In genomic region chr9:55510651-55511235, GRCm38 (mm10) we compare ENCODE assay signal across 8 mouse cellular contexts. TPM values are rescaled to one million over a fixed set of nuclear protein-coding genes. Genes with fewer than 3 reads are reported as not detected.
A peak's percentile ranks its signal among the peaks of the same experiment; 100 is the strongest.
DNase-seq lines count a peak whose midpoint lies in the region; ATAC-seq lines count a peak whose summit lies in the region.

No protein-coding gene starts in this region.

- 81% methylated on average over 10 of the region's 10 CpGs for WGBS in hindbrain, embryonic 11.5 days
- WGBS in liver, embryonic 11.5 days, result 81% methylated on average over 10 of the region's 10 CpGs

- no peak overlapping the region for H3K9ac ChIP-seq in hindbrain, embryonic 11.5 days (ENCODE audit: low read depth, low read length)
- no peak overlapping the region for H3K9ac ChIP-seq in liver, embryonic 11.5 days (ENCODE audit: low read depth, low read length)

- no peaks in the 10 kb centered on the region for H3K4me1 ChIP-seq in hindbrain, embryonic 11.5 days (replicated peaks; ENCODE audit: control insufficient read depth, insufficient read depth, low read length)
- H3K4me1 ChIP-seq in liver, embryonic 11.5 days (replicated peaks; ENCODE audit: control insufficient read depth, insufficient read depth, low read length), result peaks cover 3% of the 10 kb centered on the region; the same call in 1 of the 2 replicates

- 0 out of 2 replicates have a peak overlapping the region, but pooled peaks have one; percentile 77 for H3K4me3 ChIP-seq in hindbrain, embryonic 11.5 days (ENCODE audit: low read depth, low read length)
- H3K4me3 ChIP-seq in liver, embryonic 11.5 days (ENCODE audit: low read depth, low read length), result peak overlapping the region; percentile 79

- H3K4me2 ChIP-seq in hindbrain, embryonic 11.5 days (replicated peaks; ENCODE audit: low read depth, low read length), result no peak overlapping the region
- peak overlapping the region; percentile 72 for H3K4me2 ChIP-seq in liver, embryonic 11.5 days

- H3K36me3 ChIP-seq in hindbrain, embryonic 11.5 days (ENCODE audit: control insufficient read depth, insufficient read depth, low read length), result no peaks in the 10 kb centered on the region
- H3K36me3 ChIP-seq in liver, embryonic 11.5 days (ENCODE audit: control insufficient read depth, insufficient read depth, low read length), result no peaks in the 10 kb centered on the region

- DNase-seq in cerebellum, postnatal 14 days, result peak; percentile 16 to 17
- no peak for DNase-seq in cerebellum, postnatal 4 days (ENCODE audit: low spot score in 2 of 2)
- peak; percentile 30 to 35 for DNase-seq in adrenal gland, postnatal 36 days
- DNase-seq in hindbrain, embryonic 11.5 days (ENCODE audit: low spot score), result peak; percentile 6
- no peak for DNase-seq in liver, embryonic 11.5 days (ENCODE audit: low spot score)
- no peak for DNase-seq in layer of hippocampus, postnatal 10 days (ENCODE audit: low spot score in 2 of 2)
- DNase-seq in gastrocnemius, postnatal 25 days, result no peak
- DNase-seq in gastrocnemius, postnatal 10 days, result no peak

- H3K27me3 ChIP-seq in hindbrain, embryonic 11.5 days (ENCODE audit: control insufficient read depth, insufficient read depth, low read length), result 0 out of 2 replicates have a peak, but pooled peaks cover 2% of the 10 kb centered on the region
- no peaks in the 10 kb centered on the region; the same call in none of the 2 replicates for H3K27me3 ChIP-seq in liver, embryonic 11.5 days (replicated peaks; ENCODE audit: control insufficient read depth, insufficient read depth, low read length)

- H3K9me3 ChIP-seq in hindbrain, embryonic 11.5 days (ENCODE audit: control insufficient read depth, low read length), result no peaks in the 10 kb centered on the region
- H3K9me3 ChIP-seq in liver, embryonic 11.5 days (ENCODE audit: control insufficient read depth, low read length), result no peaks in the 10 kb centered on the region

- H3K27ac ChIP-seq in hindbrain, embryonic 11.5 days (ENCODE audit: low read depth, low read length), result no peak overlapping the region
- H3K27ac ChIP-seq in liver, embryonic 11.5 days (ENCODE audit: low read depth, low read length), result no peak overlapping the region

- no peak for ATAC-seq in hindbrain, embryonic 11.5 days (ENCODE audit: low FRiP score)
- no peak for ATAC-seq in liver, embryonic 11.5 days (replicated peaks; ENCODE audit: low FRiP score)

RNA-seq across cellular contexts. Expression of gene Etfa, which starts 1.3 kb away (rescaled TPM):
- 100 to 1,000 TPM; 418 to 565 TPM for total RNA-seq in adrenal gland, postnatal 36 days (2021)
- polyA plus RNA-seq in hindbrain, embryonic 11.5 days (2014; fragmentation: Nextera tagmentation; extraction: Ambion mirVana), result 131 TPM in 2 replicates
- 195 and 217 TPM in 2 replicates for polyA plus RNA-seq in liver, embryonic 11.5 days (2014; fragmentation: Nextera tagmentation; extraction: Ambion mirVana)
- total RNA-seq in layer of hippocampus, postnatal 10 days (2021), result 10 to 100 TPM; 53.2 to 54.7 TPM
- total RNA-seq in gastrocnemius, postnatal 25 days (2021), result 100 to 1,000 TPM; 245 to 247 TPM
- total RNA-seq in gastrocnemius, postnatal 10 days (2021), result 100 to 1,000 TPM; 216 to 261 TPM

RNA-seq across cellular contexts. Expression of gene Isl2, which starts 27.7 kb away (rescaled TPM):
- not detected for total RNA-seq in adrenal gland, postnatal 36 days (2021)
- 15.3 and 23.5 TPM in 2 replicates for polyA plus RNA-seq in hindbrain, embryonic 11.5 days (2014; fragmentation: Nextera tagmentation; extraction: Ambion mirVana)
- polyA plus RNA-seq in liver, embryonic 11.5 days (2014; fragmentation: Nextera tagmentation; extraction: Ambion mirVana), result 2.1 TPM in 2 replicates
- total RNA-seq in layer of hippocampus, postnatal 10 days (2021), result not detected
- total RNA-seq in gastrocnemius, postnatal 25 days (2021), result not detected
- not detected for total RNA-seq in gastrocnemius, postnatal 10 days (2021)

Comparison
In these comparisons a context has a peak if more than half of its experiments do, and no peak if none do; other contexts are left out.
1. DNase-seq: peak in cerebellum, postnatal 14 days (2 of 2), adrenal gland, postnatal 36 days (2 of 2) and hindbrain, embryonic 11.5 days (single experiment); none in cerebellum, postnatal 4 days (0 of 2), liver, embryonic 11.5 days (single experiment), layer of hippocampus, postnatal 10 days (0 of 2), gastrocnemius, postnatal 25 days (single experiment) and gastrocnemius, postnatal 10 days (single experiment).